Mouse (Mus musculus) liver, embryonic 14.5 days (tissue): Measurements from ENCODE around the gene Rbm6.

Experiments
- CTCF ChIP-seq: IDR thresholded peaks from 2 replicates; pipeline ENCODE4 v1.5.1; 2016; ENCODE audit warnings: antibody characterized with exemption, low read depth, control low read depth
- EP300 ChIP-seq: IDR thresholded peaks from 2 replicates; pipeline ENCODE4 v1.6.1; 2016; ENCODE audit warnings: antibody characterized with exemption, low read depth

- TF ChIP-seq EP300 (no peak), CTCF (peak; percentile 83)
Observed at GRCm38 (mm10) chr9:107900840-107901626, 28.0 kb upstream of the Rbm6 start.
